Mouse (Mus musculus) adrenal gland, adult (tissue): ENCODE data around the gene Cap1.
"Not testable (repeated sequence)": the region's sequence is repeated elsewhere in the genome, so short reads cannot be mapped to it uniquely, and the experiment has no call there.

Source experiments
- DNase-seq, 2 experiments: peaks; one replicate each; pipeline ENCODE4 v3.0.0; 2022 to 2023; ENCODE audit warnings: low spot score in 1 of 2; ENCODE audit not compliant: inconsistent age in 2 of 2

Cap1 gene

DNA sequence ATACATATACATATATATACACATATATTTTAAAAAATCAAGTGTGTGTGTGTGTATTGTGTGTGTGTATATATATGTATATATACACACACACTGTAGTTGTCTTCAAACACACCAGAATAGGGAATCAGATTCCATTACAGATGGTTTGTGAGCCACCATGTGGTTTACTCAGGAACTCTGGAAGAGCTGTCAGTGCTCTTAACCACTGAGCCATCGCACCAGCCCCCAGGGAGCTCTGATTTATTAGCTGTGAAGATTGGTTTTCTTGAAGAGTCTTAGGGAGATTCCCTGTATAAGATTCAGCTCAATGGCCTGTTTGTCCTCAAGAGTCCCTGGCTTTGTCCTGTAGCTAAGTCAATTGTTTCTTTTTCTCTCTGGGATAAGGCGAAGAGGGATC is 47.9 kb downstream of the Cap1 start:
- DNase-seq = no peak

DNA sequence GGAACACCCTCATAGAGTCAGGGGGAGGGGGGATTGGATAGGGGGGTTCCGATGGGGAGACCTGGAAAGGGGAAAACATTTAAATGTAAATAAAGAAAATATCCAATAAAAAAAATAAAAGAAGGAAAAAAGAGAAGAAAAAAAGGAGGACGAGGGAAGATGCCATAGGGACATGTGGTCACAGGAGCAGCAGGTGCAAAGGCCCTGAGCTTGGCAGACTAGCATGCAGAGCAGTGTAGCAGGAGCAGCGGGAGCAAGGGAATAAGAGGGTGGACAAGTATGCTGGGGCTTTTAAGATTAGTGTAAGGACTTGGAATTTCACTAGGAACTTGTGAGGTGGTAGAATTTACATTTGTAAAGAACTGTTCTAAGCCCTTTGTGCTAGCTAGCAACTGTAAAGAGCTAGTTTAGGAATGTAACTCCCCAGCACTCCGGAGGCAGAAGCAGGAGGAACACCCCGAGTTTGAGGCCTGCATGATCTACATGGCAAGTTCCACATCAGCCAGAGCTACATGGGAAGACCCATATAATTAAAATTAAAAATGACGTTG is 48.6 kb downstream of the Cap1 start:
- no peak for DNase-seq

- no peak for DNase-seq
Measured at GRCm38 (mm10) chr4:122836403-122836775, 49.5 kb downstream of the Cap1 start.

- DNase-seq = peak; percentile 87 to 95
Measured at GRCm38 (mm10) chr4:122835530-122836402, 50.1 kb downstream of the Cap1 start, which contains the start of gene Ppt1. Ppt1 (plus strand) TSS chr4:122836242.

GRCm38 (mm10) chr4:122831888-122832287 is 54.0 kb downstream of the Cap1 start:
- no peak for DNase-seq

DNA sequence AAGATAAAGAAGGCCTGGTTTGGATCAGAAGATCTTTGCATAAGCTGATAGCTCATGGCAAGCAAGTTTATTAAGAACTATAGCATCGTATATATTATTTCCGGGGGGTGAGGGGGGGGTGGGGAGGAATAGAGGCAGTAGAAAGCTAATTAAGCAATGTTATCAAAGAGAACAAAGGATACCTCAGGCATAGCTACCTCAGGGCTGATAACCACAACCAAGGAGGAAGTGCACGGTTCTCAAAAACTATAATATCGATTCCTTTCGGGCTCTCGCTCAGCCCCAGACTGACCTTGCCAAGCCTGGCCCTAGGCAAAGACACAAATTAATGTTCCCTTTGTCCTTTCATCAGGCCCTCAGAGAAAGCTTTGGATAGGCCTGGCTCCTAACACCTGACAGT is 56.5 kb downstream of the Cap1 start:
- no peak for DNase-seq

DNA sequence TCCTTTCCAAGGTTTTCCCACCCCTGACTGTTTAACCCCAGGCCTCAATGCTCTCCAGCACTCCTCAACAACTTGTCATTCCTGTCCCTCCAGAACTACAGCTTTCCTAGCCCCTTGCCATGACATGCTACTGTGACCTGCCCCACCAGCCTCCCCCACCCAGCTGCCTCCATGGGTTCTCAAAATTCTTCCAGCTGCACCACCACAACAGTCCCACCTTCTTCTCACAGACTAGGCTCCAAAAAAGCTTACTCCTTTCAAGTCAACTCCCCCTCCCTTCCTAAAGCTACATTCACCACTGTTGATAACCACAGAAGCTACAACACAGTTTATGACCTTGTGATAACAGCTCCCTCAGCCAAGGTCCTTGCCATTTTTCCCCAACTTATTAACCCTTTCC is 58.2 kb downstream of the Cap1 start:
- DNase-seq = peak in 1 of 2 experiments; percentile 48

DNA sequence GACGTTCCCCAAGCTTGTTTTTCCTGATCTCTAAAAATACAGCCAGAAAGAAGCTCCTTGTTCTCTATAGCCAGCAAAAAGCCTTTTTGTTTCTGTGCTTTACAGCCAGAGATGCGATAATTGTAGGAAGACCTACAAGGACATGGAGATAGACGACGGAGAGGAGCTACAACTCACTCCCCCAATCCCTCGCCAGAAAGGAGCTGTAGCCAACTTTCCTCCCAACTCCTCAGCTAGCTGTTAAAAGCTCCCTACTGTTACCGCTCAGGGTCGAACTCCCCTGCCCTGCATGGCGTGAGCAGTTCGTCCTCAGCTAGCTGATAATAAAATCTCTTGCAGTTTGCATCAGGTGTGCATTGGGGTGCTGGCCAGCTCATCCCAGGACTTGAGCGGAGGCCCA is 64.9 kb downstream of the Cap1 start:
- DNase-seq = not testable (repeated sequence)

DNA sequence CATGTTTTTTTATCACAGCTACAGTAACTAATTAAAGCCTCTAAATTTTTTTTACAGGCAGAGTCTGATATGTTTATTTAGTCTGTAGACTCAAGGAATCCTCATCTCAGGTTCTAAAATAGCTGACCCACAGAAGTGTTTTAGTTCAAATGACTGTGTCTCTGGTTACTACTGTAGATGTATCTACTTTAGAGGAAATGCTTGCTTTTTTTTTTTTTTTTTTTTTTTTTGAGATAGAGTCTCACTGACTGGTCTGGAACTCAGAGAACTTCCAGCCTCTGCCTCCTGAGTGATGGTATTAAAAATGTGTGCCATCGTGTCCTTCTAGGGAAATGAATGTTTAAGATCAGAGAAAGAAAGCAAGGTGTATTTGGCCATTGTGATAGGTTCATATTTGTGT is 69.7 kb downstream of the Cap1 start:
- no peak for DNase-seq

DNA sequence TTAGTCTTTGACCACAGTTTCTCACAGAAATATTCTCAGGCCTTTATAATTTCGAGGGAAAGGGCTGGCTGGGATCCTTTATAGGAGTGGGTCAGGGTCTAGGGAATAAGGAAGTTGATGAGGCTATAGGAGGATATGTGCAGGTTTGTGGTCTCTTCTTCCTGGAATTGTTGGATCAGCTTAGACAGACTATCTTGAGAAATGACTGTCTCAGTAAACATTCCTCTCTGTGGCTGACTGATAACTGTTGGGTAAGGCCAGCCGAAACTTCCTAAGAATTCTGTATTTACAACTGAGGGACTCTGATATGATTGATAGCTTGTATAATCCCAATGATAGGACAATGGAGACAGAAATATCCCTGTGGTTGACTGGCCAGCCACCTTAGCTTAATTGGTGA is 74.0 kb downstream of the Cap1 start:
- DNase-seq = no peak

DNA sequence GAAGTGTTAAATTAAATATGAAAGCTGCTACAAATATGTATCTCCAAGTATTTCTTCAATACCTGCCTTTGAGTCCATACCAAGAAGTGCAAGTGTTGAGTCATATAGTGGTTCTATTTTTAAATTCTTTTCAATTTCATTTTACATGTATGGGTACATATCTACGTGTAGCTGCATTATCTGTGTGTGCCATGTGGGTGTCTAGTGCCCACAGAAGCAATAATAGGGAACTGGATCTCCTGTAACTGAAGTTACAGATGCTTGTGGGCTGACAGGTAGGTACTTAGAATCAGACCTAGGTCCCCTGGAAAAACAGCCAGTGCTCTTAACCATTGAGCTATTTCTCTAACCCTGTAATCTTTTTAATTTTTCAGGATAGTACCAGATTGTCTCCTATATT is 74.7 kb downstream of the Cap1 start:
- DNase-seq = no peak
